Mouse (Mus musculus) bone marrow macrophage, adult 2 months (primary cell): ENCODE measurements around the gene Dnajc7. TPM values are rescaled to one million over a fixed set of nuclear protein-coding genes. Genes with fewer than 3 reads are reported as not detected.
"Not testable (repeated sequence)": the region's sequence is repeated elsewhere in the genome, so short reads cannot be mapped to it uniquely, and the experiment has no call there.

ENCODE experiments used
- H3K27ac ChIP-seq: 2 replicates; pipeline ENCODE4 v1.5.1; 2012; ENCODE audit warnings: low read depth, low read length; ENCODE audit not compliant: insufficient read depth
- H3K4me1 ChIP-seq: 2 replicates; pipeline ENCODE4 v1.6.1; 2012; ENCODE audit warnings: low read length; ENCODE audit not compliant: control insufficient read depth, insufficient read depth
- H3K4me3 ChIP-seq: 2 replicates; pipeline ENCODE4 v1.5.1; 2012; ENCODE audit warnings: mild to moderate bottlenecking, low read length, moderate library complexity; ENCODE audit not compliant: insufficient read depth
- CTCF ChIP-seq: IDR thresholded peaks from 2 replicates; pipeline ENCODE4 v1.5.1; 2012; ENCODE audit warnings: low read depth, mild to moderate bottlenecking, low read length, moderate library complexity
- POLR2A ChIP-seq: IDR thresholded peaks from 2 replicates; pipeline ENCODE4 v1.6.1; 2012; ENCODE audit warnings: mild to moderate bottlenecking, low read depth, low read length, borderline replicate concordance
- polyA plus RNA-seq: library from polyadenylated mRNA; stranded (reverse); fragments of >200 nt; gene quantifications from 2 replicates; pipeline ENCODE4 v1.2.4, GENCODE M21; 2012; ENCODE audit not compliant: missing spikeins, insufficient read depth, insufficient read length

The Dnajc7 gene
- polyA plus RNA-seq, 1 experiment = 349 TPM

DNA sequence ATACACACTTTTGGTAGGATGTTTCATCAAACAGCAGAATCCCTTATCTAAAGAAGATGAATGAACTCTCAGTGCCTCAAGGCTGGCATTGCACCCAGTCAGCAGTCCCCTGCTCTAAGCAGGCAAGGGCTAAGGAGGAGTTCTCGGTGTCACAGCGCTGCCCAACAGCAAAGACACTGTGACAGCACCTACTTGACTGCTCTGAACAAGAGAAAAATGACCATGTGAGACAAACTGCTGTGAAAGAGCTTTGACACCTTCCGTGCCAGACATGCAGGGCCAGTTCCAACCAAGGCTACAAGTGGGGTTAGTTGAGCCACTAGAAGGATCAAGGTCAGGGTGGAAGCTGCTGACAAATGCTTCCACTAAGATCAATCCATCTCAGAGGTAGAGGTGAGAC lies 34.8 kb downstream of the Dnajc7 start:
- Histone ChIP-seq H3K4me1 (peaks cover 14% of the 10 kb centered on the region), H3K4me3 (no peak overlapping the region), H3K27ac (no peak overlapping the region)
- no peak for TF ChIP-seq POLR2A
- TF ChIP-seq CTCF = no peak

DNA sequence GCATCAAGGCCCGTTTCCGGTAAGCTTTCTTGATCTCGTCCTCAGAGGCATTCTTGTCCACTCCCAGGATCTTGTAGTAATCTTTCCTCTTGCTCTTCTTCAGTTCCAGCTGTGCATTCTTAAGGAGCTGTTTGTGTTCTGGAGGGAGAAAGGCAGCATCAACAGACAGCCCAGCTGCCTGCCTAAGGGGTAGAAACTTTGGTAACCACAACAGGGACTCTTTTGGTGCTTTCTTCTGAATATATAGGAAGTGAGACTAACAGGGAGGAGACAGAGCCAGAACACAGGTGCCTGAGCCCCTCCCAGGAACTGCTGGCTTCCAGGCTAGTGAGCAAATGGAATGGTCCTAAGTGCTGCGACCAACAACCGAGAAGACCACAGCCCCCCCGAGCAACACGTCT lies 35.4 kb downstream of the Dnajc7 start:
- TF ChIP-seq CTCF (no peak), POLR2A (no peak)
- no peak overlapping the region for H3K27ac ChIP-seq
- no peak overlapping the region for H3K4me3 ChIP-seq
- peaks cover 13% of the 10 kb centered on the region for H3K4me1 ChIP-seq

GRCm38 (mm10) chr11:100582836-100583235 lies 37.1 kb downstream of the Dnajc7 start:
- Histone ChIP-seq H3K27ac (no peak overlapping the region), H3K4me1 (peaks cover 5% of the 10 kb centered on the region), H3K4me3 (no peak overlapping the region)
- TF ChIP-seq CTCF (no peak), POLR2A (no peak)

GRCm38 (mm10) chr11:100582413-100582812 lies 37.6 kb downstream of the Dnajc7 start:
- H3K4me1 ChIP-seq, H3K27ac ChIP-seq, H3K4me3 ChIP-seq: not testable (repeated sequence)

- Histone ChIP-seq H3K4me1 (peaks cover 5% of the 10 kb centered on the region), H3K4me3 (no peak overlapping the region), H3K27ac (no peak overlapping the region)
- no peak for TF ChIP-seq POLR2A
- no peak for TF ChIP-seq CTCF
These were observed 38.2 kb downstream of the Dnajc7 start for GRCm38 (mm10) chr11:100581756-100582155.

DNA sequence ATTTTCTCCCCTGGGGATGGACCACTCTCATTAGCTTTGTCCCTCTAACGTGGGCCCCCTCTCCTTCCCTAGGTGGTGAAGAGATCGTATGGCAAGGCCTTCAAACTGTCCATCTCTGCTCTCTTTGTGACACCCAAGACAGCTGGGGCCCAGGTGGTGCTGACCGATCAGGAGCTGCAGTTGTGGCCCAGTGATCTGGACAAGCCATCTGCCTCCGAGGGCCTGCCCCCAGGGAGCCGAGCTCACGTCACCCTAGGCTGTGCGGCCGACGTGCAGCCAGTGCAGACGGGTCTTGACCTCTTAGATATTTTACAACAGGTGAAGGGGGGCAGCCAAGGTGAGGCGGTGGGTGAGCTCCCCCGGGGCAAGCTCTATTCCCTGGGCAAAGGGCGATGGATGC lies 39.7 kb downstream of the Dnajc7 start:
- TF ChIP-seq CTCF = no peak
- TF ChIP-seq POLR2A = no peak
- peaks cover 5% of the 10 kb centered on the region for H3K4me1 ChIP-seq
- H3K4me3 ChIP-seq = no peak overlapping the region
- no peak overlapping the region for H3K27ac ChIP-seq

GRCm38 (mm10) chr11:100579116-100579799 lies 40.7 kb downstream of the Dnajc7 start:
- TF ChIP-seq CTCF (no peak), POLR2A (no peak)
- Histone ChIP-seq H3K4me3 (no peak overlapping the region), H3K4me1 (peaks cover 5% of the 10 kb centered on the region), H3K27ac (no peak overlapping the region)

DNA sequence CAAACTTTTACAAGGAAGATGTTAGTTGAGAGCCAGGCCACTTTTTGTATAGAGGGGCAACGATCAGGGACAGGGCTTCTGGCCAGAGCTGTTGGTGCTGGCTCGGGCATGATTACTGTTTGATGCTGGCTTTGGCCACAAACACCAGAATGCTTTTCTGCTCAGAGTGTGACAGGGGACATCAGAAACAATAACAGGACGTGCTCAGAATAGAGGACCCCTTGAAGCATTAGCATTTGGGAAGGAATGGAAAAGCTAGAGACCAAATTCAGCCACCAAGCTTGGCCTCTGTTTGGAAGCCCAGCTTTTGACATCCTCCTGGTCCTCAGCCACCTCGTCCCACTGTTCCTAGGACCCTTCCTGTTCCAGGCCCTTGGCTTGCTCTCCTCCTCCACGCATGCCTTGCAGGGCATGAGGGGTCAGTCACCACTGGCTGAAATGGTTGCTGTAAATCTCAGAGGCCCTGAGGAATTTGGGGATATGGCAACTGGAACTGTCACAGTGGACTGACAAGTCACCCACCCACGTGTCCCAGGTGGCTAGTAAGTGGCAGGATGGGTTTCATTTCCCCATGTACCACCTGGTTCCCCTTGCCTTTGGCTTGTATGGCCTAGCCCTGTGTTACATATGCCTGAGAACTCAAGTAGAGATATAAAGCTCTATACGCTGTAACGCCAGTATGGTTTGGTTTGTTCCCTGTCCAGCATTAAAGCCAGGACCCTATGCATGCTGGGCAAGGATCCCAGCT lies 41.9 kb downstream of the Dnajc7 start:
- Histone ChIP-seq H3K27ac (no peak overlapping the region), H3K4me3 (no peak overlapping the region), H3K4me1 (peaks cover under 1% of the 10 kb centered on the region)
- TF ChIP-seq POLR2A (no peak), CTCF (no peak)

DNA sequence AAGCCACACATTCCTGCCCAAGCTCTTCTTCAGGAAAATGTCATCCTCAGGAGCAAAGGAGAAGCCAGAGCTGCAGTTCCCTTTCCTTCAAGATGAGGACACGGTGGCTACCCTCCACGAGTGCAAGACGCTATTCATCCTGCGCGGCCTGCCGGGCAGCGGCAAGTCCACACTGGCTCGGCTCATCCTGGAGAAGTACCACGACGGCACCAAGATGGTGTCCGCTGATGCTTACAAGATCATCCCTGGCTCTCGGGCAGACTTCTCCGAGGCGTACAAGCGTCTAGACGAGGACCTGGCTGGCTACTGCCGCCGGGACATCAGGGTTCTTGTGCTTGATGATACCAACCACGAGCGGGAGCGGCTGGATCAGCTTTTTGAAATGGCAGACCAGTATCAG lies 43.7 kb downstream of the Dnajc7 start:
- TF ChIP-seq POLR2A (no peak), CTCF (no peak)
- Histone ChIP-seq H3K4me3 (no peak overlapping the region), H3K4me1 (peaks cover 2% of the 10 kb centered on the region), H3K27ac (no peak overlapping the region)

DNA sequence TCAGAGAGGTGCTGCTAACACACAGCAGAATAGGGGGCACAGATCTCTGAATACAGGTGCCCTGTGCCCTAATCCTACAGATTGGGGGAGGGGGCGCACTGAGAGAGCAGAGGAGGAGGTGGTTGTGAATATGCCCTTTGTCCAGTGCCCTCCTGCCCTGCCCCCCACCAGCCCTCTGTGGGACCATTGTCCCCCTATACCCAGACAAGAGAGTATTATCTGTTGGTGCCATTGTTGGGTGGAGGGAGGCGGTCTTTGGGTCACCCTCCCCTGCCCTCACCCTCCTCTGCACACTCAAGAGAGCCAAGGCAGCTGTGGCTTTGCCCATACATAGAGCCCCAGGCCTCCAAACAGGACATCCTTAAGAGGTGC lies 44.5 kb downstream of the Dnajc7 start:
- Histone ChIP-seq H3K4me1 (peaks cover 6% of the 10 kb centered on the region), H3K4me3 (peak overlapping the region; percentile 90), H3K27ac (0 out of 2 replicates have a peak overlapping the region, but pooled peaks have one; percentile 72)
- TF ChIP-seq POLR2A = no peak
